Mouse (Mus musculus) heart, embryonic 11.5 days (tissue): ENCODE results near the gene Ahcyl2. TPM values are rescaled to one million over a fixed set of nuclear protein-coding genes. Genes with fewer than 3 reads are reported as not detected.

ENCODE experiments used
- ATAC-seq: fragments of 200-750 bp; cut with Nextera tagmentation; replicated peaks from 2 replicates; pipeline ENCODE4 v1.8.0; 2017; ENCODE audit warnings: moderate library complexity; ENCODE audit not compliant: insufficient number of reproducible peaks, low FRiP score, low TSS enrichment
- H3K27ac ChIP-seq: fragments of 300-500 bp; sonication (generic); 2 replicates; pipeline ENCODE4 v1.5.1; 2014; ENCODE audit warnings: mild to moderate bottlenecking, low read depth, low read length
- H3K27me3 ChIP-seq: fragments of 300-500 bp; sonication (generic); 2 replicates; pipeline ENCODE4 v1.6.1; 2014; ENCODE audit warnings: mild to moderate bottlenecking, low read length, mixed read lengths; ENCODE audit not compliant: control insufficient read depth, insufficient read depth
- H3K36me3 ChIP-seq: fragments of 300-500 bp; sonication (generic); 2 replicates; pipeline ENCODE4 v1.6.1; 2014; ENCODE audit warnings: mild to moderate bottlenecking, low read length, moderate library complexity, mixed read lengths; ENCODE audit not compliant: control insufficient read depth, insufficient read depth
- H3K4me1 ChIP-seq: fragments of 300-500 bp; sonication (generic); 2 replicates; pipeline ENCODE4 v1.6.1; 2014; ENCODE audit warnings: low read length; ENCODE audit not compliant: control insufficient read depth, insufficient read depth
- H3K4me2 ChIP-seq: fragments of 300-500 bp; sonication (generic); 2 replicates; pipeline ENCODE4 v1.6.1; 2014; ENCODE audit warnings: mild to moderate bottlenecking, moderate library complexity
- H3K4me3 ChIP-seq: fragments of 300-500 bp; sonication (generic); 2 replicates; pipeline ENCODE4 v1.5.1; 2014; ENCODE audit warnings: low read depth, low read length
- H3K9ac ChIP-seq: fragments of 300-500 bp; sonication (generic); 2 replicates; pipeline ENCODE4 v1.6.1; 2014; ENCODE audit warnings: mild to moderate bottlenecking, low read depth, low read length, moderate library complexity
- H3K9me3 ChIP-seq: fragments of 300-500 bp; sonication (generic); replicated peaks from 2 replicates; pipeline ENCODE4 v1.6.1; 2016; ENCODE audit warnings: low read length; ENCODE audit not compliant: control insufficient read depth
- WGBS: fragments of 180-500 bp; shearing (Covaris S2); extraction: QIAGEN DNeasy Blood & Tissue Kit; methylation state at CpG from one replicate; pipeline ENCODE4 v1.1.7; 2014; ENCODE audit not compliant: insufficient replicate concordance; 5-methylcytosine and 5-hydroxymethylcytosine counted together
- polyA plus RNA-seq: library from polyadenylated mRNA; unstranded; fragments of >200 nt; fragmentation: Nextera tagmentation; extraction: Ambion mirVana; gene quantifications from 2 replicates; pipeline ENCODE4 v1.2.1, GENCODE M21; 2014

Ahcyl2 gene
- polyA plus RNA-seq, 1 experiment from 2014 or later = 11.6 TPM

DNA sequence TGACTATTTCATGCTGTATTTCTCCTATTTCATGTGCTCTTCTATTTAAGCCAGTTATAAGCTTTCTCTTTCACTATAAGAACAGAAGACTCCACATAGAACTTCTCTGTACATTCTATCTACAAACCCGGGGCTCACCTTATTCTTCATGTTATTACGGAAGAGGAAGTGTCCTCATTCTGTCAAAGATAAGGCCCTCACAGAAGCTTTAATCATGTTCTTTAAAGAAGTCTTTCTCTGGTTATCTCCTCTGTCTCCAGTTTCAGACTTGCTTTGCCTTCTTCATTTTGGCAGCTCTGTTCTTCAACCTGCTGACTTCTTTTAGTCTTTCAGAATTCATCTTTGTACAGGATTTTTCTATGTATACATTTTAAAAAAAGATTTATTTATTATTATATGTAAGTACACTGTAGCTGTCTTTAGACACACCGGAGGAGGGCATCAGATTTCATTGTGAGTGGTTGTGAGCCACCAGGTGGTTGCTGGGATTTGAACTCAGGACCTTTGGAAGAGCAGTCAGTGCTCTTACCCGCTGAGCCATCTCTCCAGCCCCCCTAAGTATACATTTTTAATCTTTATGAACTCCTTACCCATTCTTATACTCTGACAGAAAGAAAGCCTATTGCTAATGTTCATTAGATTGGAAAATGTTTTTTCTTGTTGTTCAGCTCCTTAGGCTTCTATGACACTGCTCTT is 8.9 kb downstream of the Ahcyl2 start:
- Histone ChIP-seq H3K27me3 (no peaks in the 10 kb centered on the region), H3K4me1 (no peaks in the 10 kb centered on the region), H3K4me3 (no peak overlapping the region), H3K9ac (no peak overlapping the region), H3K4me2 (no peak overlapping the region), H3K9me3 (no peaks in the 10 kb centered on the region), H3K36me3 (no peaks in the 10 kb centered on the region), H3K27ac (no peak overlapping the region)
- no peak for ATAC-seq
- 57% methylated on average over 4 of the region's 4 CpGs for WGBS

DNA sequence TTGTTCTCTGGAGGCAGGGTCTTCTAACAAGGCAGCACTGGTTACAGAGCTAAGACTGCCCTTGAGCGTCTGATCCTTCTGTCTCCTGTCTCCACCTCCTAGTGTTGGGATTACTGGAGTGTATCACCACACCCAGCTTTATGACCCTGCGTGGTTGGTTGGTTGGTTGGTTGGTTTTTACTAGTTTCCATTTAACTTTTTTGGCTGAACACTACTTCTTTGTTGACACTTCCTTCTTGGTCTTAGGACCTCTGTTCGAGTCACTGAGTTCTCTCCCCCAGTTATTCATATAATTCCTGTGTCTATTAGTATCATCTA is 9.4 kb downstream of the Ahcyl2 start:
- ATAC-seq = no peak
- 80% methylated on average over 3 of the region's 3 CpGs for WGBS
- Histone ChIP-seq H3K27ac (no peak overlapping the region), H3K4me1 (no peaks in the 10 kb centered on the region), H3K9me3 (no peaks in the 10 kb centered on the region), H3K4me3 (no peak overlapping the region), H3K9ac (no peak overlapping the region), H3K36me3 (no peaks in the 10 kb centered on the region), H3K27me3 (no peaks in the 10 kb centered on the region), H3K4me2 (no peak overlapping the region)

DNA sequence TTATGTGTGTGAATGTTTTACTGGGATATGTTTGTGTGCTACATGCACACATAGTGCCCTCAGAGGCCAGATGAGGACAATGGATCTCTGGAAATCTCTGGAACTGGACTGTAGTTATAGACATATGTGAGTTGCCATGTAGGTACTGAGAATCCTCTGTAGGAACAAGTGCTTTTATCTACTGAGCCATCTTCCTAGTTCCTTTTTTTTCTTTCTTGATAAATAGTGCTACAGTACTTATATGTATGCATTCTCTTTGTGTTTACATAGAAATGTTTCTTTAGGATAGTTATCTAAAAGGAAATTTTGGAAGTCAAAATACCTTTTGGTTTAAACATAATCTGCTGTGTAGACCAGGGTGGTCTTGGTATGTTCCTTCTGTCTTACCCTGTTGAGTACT is 12.3 kb downstream of the Ahcyl2 start:
- ATAC-seq = no peak
- H3K4me2 ChIP-seq = no peak overlapping the region

DNA sequence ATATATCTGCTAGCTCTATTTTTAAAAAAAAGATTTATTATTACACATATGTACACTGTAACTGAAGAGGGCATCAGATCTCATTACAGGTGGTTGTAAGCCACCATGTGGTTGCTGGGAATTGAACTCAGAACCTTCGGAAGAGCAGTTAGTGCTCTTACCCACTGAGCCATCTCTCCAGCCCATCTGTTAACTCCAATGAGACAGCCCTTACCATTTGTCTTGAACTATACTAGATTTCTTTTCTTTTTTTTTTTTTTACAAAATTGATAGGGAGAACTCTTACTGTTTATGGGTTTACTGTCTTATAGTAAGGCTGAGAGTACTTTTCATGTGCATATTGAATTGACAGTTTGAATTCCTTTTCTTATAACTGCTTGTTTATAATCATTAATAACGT is 12.8 kb downstream of the Ahcyl2 start:
- H3K27me3 ChIP-seq = no peaks in the 10 kb centered on the region
- no peak overlapping the region for H3K4me2 ChIP-seq
- WGBS = 83% methylated on average over 2 of the region's 2 CpGs
- no peak overlapping the region for H3K4me3 ChIP-seq
- H3K4me1 ChIP-seq = no peaks in the 10 kb centered on the region
- no peaks in the 10 kb centered on the region for H3K9me3 ChIP-seq
- no peak overlapping the region for H3K27ac ChIP-seq
- no peaks in the 10 kb centered on the region for H3K36me3 ChIP-seq
- ATAC-seq = no peak
- no peak overlapping the region for H3K9ac ChIP-seq

More for the DNA sequence above, 12.3 kb downstream of the Ahcyl2 start:
- no peak overlapping the region for H3K27ac ChIP-seq
- no peaks in the 10 kb centered on the region for H3K27me3 ChIP-seq
- no peaks in the 10 kb centered on the region for H3K36me3 ChIP-seq
- H3K9ac ChIP-seq = no peak overlapping the region
- H3K4me1 ChIP-seq = no peaks in the 10 kb centered on the region
- H3K4me3 ChIP-seq = no peak overlapping the region
- H3K9me3 ChIP-seq = no peaks in the 10 kb centered on the region

DNA sequence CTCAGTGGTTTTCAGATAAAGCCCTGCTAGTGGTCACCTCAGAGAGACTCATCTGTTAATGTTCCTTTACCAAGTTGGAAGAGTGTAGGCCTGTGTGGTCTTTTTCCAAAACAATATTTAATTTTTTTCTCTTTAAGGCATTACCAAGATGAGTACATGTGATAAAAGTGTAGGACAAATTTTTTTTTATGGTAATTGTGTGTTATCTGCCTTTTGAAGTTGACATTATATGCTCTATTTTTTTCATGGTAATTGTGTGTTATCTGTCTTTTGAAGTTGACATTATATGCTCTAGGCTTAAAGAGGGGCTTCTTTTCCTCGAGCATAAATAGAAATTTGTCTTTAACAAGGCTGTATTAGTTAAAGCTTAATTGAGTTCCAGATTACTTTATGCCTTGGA is 14.4 kb downstream of the Ahcyl2 start:
- no peak overlapping the region for H3K27ac ChIP-seq
- 74% methylated on average over 1 of the region's 1 CpGs for WGBS
- no peaks in the 10 kb centered on the region for H3K36me3 ChIP-seq
- no peaks in the 10 kb centered on the region for H3K4me1 ChIP-seq
- no peaks in the 10 kb centered on the region for H3K27me3 ChIP-seq
- no peak overlapping the region for H3K9ac ChIP-seq
- no peak overlapping the region for H3K4me2 ChIP-seq
- H3K9me3 ChIP-seq = no peaks in the 10 kb centered on the region
- H3K4me3 ChIP-seq = no peak overlapping the region
- ATAC-seq = no peak

DNA sequence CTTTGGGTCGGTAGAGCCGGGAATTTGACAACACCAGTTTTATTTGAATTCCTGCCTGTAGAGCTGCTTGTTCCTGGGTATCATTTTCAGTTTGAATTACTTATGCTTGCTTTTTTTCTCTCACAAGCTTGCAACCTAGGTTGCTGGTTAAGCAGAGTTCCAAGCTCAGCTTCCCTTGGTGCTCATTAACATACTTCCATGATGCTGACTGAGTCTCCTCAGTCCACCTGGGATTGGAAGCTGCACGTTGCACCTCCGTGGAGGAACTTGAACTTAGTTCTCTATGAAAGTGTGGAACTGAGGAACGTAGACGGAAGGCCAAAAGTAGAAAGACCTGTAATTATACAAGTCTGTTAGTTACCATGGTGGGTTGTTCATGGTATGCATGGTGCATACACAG is 16.1 kb downstream of the Ahcyl2 start:
- no peaks in the 10 kb centered on the region for H3K36me3 ChIP-seq
- WGBS = 87% methylated on average over 6 of the region's 6 CpGs
- H3K9ac ChIP-seq = no peak overlapping the region
- no peaks in the 10 kb centered on the region for H3K27me3 ChIP-seq
- no peaks in the 10 kb centered on the region for H3K9me3 ChIP-seq
- no peak overlapping the region for H3K4me2 ChIP-seq
- H3K4me3 ChIP-seq = no peak overlapping the region
- ATAC-seq = no peak
- H3K4me1 ChIP-seq = no peaks in the 10 kb centered on the region
- H3K27ac ChIP-seq = no peak overlapping the region

GRCm38 (mm10) chr6:29784413-29785021 is 16.7 kb downstream of the Ahcyl2 start:
- no peaks in the 10 kb centered on the region for H3K27me3 ChIP-seq
- no peak overlapping the region for H3K4me2 ChIP-seq
- no peaks in the 10 kb centered on the region for H3K9me3 ChIP-seq
- no peak overlapping the region for H3K4me3 ChIP-seq
- 83% methylated on average over 3 of the region's 3 CpGs for WGBS
- no peak overlapping the region for H3K9ac ChIP-seq
- no peak for ATAC-seq
- H3K36me3 ChIP-seq = no peaks in the 10 kb centered on the region
- no peaks in the 10 kb centered on the region for H3K4me1 ChIP-seq
- no peak overlapping the region for H3K27ac ChIP-seq

- H3K27ac ChIP-seq = no peak overlapping the region
- H3K36me3 ChIP-seq = no peaks in the 10 kb centered on the region
- no peaks in the 10 kb centered on the region for H3K9me3 ChIP-seq
- no peaks in the 10 kb centered on the region for H3K27me3 ChIP-seq
- H3K4me1 ChIP-seq = no peaks in the 10 kb centered on the region
- ATAC-seq = no peak
- H3K9ac ChIP-seq = no peak overlapping the region
- no peak overlapping the region for H3K4me2 ChIP-seq
- 82% methylated on average over 5 of the region's 5 CpGs for WGBS
- no peak overlapping the region for H3K4me3 ChIP-seq
These were observed 17.9 kb downstream of the Ahcyl2 start for GRCm38 (mm10) chr6:29785759-29786158.

DNA sequence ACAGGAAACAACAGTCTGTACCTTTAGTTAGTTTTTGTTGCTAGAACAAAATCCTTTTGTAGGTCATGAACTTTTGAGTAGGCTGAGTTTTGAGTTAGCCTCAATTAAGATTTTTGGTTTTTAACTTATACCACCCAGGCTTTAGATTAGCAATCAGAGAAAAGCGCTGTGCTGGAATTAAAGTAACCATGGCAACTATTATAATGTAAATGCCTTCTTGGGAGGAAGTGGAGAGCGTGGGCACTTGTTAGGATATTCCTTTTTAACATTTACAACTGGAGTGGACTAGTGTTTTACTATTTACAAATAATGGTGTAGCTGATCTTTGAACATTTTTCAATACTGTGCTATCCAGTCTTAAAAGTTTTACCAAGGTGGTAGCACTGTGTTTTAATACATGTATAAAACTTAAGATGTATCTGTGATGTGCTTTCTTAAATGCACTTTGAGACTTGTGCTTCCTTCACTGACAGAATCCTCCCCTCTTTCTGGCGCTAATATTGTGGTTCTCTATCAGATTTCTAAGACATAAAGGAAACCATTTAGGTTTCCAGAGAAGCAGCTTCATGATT is 21.1 kb downstream of the Ahcyl2 start:
- Histone ChIP-seq H3K4me2 (no peak overlapping the region), H3K9me3 (no peaks in the 10 kb centered on the region), H3K27ac (no peak overlapping the region), H3K27me3 (no peaks in the 10 kb centered on the region), H3K4me1 (no peaks in the 10 kb centered on the region), H3K36me3 (no peaks in the 10 kb centered on the region), H3K4me3 (no peak overlapping the region), H3K9ac (no peak overlapping the region)
- 70% methylated on average over 3 of the region's 3 CpGs for WGBS
- no peak for ATAC-seq
